Mouse (Mus musculus): ENCODE measurements around the gene Hoxc11.

The Hoxc11 gene

DNA sequence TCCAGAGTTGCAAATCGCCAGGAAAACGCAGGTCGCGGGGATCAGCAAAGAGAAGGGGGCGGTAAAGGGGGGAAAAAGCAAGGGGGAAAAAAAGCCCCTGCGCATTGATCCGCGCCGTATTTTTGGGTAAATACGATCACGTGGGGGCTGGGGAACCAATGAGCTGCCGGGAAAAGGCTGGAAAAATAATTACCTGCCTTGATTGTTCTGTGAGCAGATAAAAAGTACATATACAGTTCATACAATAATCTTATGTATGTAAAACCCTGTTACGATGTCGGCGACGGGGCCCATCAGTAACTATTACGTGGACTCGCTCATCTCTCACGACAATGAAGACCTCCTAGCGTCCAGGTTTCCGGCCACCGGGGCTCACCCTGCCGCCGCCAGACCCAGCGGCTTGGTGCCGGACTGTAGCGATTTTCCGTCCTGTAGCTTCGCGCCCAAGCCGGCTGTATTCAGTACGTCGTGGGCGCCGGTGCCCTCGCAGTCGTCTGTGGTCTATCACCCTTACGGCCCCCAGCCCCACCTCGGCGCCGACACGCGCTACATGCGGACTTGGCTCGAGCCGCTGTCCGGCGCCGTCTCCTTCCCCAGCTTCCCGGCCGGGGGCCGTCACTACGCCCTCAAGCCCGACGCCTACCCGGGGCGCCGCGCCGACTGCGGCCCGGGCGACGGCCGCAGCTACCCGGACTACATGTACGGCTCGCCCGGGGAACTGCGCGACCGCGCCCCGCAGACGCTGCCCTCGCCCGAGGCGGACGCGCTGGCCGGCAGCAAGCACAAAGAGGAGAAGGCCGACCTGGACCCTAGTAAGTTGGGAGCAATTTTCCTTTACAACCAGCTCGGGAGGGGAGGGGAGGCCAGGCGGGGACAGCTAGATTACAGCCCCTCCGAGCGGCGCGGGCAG is 27.4 kb downstream of the Hoxc11 start:
- no peak for DNase-seq (ENCODE audit: low spot score in 2 of 2)

- DNase-seq (ENCODE audit: low spot score in 2 of 2): no peak
Measured at GRCm38 (mm10) chr15:102983716-102984115, 29.5 kb downstream of the Hoxc11 start.

DNA sequence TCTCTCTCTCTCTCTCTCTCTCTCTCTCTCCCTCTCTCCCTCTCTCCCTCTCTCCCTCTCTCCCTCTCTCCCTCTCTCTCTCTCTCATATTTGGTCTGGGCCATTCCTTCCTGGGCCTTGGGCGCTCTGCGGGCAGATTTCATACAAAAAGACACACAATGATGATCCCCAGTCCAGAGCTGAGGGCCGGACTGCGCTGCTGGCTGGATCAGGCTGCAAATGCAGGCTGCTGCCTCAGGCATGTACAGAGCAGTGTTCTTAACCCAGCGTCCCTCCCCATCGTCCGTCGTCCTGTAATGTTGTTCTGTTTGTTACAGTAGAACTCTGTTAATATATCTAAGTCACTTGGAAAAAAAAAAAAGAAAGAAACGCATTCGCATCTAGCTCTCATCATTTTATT is 30.3 kb downstream of the Hoxc11 start:
- DNase-seq (ENCODE audit: low spot score in 2 of 2): no peak

DNA sequence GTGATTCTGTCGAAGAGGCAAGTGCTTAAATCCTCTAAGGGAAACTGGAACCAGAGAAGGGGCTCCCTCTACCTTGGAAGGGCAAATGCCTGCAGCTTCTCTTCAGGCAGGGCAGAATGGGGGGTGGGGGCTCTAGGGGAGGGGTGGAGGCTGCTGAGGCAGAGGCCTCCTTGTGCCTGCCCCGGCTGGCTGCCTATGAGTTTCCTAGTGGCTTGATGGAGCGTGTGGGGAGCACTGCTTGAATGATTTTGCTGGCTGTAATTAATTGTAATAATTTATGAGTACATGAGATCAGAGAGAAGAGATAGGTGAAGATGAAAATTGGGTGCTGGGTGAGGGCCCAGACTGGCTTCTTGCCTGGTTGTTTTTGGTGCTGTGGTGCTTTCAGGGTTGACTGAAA is 30.7 kb downstream of the Hoxc11 start:
- no peak for DNase-seq (ENCODE audit: low spot score in 2 of 2)

DNA sequence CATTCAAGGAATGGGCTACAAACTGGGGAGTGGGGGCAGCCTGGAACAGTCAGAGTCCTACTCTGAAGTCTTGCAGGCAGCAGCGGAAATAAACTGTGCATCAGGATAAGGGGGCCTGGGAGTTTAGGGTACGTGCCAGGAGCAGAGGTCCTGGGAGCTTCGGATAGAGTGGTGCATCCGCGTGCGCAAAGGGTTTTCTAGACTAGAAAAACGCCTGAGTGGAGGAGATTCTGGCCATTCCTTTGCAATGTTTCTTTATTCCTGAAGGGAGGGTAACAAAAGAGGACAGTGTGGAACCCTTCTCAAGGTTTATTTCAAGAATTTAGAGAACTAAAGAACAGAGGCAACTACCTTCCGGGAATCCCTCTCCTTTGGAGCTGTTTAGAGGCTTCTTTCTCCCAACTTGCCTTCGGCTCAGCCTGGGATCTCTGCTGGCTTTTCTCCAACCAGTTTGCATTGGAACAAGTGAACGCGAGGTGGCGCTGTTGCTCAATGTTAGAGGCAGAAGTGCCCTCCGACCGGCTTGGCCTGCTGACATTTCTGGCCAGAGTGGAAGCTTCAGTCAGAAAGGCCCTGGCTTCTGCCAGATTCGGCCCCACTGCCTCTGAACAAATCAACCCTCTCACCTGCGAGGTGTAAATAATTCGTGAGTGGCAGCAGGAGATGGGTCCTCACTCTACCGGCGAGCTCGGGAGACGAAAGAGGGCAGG is 33.1 kb downstream of the Hoxc11 start:
- DNase-seq (ENCODE audit: low spot score in 2 of 2): peak; percentile 84 to 89

GRCm38 (mm10) chr15:102988078-102988477 is 33.9 kb downstream of the Hoxc11 start:
- DNase-seq (ENCODE audit: low spot score in 2 of 2): no peak

DNA sequence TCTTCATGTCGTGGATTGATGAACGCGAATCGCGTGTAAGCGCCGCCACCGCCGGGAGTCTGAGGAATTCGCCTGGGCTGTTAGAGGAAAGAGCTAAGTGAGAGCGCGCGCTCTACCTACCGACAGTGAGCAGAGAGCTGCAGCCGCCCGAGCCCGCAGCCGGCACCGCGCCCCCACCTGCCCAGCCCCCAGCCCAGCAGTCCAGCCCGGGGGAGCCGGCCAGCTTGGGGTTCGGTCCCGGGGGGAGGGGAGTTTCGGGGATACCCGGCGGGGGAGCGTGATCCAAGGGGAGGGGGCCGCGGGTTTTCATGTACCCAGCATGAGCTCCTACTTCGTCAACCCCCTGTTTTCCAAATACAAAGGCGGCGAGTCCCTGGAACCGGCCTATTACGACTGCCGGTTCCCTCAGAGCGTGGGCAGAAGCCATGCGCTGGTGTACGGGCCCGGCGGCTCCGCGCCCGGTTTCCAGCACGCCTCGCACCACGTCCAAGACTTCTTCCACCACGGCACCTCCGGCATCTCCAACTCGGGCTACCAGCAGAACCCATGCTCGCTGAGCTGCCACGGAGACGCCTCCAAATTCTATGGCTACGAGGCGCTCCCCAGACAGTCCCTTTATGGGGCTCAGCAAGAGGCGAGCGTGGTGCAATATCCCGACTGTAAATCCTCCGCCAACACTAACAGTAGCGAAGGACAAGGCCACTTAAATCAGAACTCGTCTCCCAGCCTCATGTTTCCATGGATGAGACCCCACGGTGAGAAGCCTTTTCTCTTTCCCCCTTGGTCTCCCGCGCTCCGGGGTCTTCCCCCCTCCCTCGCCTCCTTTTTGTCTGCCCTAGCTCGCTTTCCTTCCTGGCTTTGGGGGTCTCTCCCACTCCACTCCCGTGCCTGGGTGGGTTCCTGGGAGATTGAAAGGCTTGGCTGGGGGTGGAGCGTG is 36.5 kb downstream of the Hoxc11 start, which contains the start of gene Hoxc8:
Gene Hoxc8 (plus strand): TSS at position 147 of the 937 bp plus-strand sequence.
- no peak for DNase-seq (ENCODE audit: low spot score in 2 of 2)

GRCm38 (mm10) chr15:102991782-102992181 is 37.6 kb downstream of the Hoxc11 start:
- DNase-seq (ENCODE audit: low spot score in 2 of 2): no peak

DNA sequence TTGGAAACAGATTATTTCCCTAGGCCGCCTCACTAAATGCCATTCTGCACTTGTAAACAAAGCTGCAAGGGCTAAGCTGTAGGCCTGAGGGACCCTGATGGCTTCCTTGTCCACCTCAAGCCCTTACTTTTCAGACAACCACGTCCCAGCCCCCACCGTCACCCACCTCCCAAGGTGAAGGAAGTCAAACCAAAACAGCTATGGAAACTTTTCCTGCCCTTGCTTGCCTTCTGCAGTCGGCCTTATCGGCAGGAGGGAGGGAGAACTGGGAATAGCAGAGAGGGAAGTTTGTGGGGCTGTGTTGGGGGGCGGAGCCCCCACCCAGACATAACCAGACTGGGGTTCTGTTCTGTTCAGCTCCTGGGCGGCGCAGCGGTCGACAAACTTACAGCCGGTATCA is 38.0 kb downstream of the Hoxc11 start:
- no peak for DNase-seq (ENCODE audit: low spot score in 2 of 2)

DNA sequence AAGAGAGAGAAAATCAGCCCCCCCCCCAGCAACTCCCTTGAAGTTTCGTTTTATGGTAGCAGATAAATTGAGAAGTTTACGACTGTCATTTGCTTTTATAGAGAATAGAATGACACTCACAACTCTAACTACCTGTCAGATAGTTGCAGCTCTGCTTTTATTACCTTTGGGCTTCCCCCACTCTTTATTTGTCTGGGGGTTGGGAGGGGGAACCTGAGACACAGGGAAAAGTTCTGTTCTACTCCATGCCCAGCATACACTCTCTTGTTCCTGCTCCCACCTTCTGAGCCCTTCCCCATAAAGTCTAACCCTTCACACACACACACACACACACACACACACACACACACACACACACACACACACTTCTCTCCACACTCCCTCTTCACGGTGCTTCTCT is 38.6 kb downstream of the Hoxc11 start:
- no peak for DNase-seq (ENCODE audit: low spot score in 2 of 2)

GRCm38 (mm10) chr15:102996548-102996947 is 42.3 kb downstream of the Hoxc11 start:
- no peak for DNase-seq (ENCODE audit: low spot score in 2 of 2)

GRCm38 (mm10) chr15:102997431-102997830 is 43.2 kb downstream of the Hoxc11 start:
- no peak for DNase-seq (ENCODE audit: low spot score in 2 of 2)

- DNase-seq (ENCODE audit: low spot score in 2 of 2): no peak
Measured at GRCm38 (mm10) chr15:102997939-102998355, 43.7 kb downstream of the Hoxc11 start, which contains the start of gene Hoxc6. Hoxc6 (plus strand) TSS chr15:102998257.

DNA sequence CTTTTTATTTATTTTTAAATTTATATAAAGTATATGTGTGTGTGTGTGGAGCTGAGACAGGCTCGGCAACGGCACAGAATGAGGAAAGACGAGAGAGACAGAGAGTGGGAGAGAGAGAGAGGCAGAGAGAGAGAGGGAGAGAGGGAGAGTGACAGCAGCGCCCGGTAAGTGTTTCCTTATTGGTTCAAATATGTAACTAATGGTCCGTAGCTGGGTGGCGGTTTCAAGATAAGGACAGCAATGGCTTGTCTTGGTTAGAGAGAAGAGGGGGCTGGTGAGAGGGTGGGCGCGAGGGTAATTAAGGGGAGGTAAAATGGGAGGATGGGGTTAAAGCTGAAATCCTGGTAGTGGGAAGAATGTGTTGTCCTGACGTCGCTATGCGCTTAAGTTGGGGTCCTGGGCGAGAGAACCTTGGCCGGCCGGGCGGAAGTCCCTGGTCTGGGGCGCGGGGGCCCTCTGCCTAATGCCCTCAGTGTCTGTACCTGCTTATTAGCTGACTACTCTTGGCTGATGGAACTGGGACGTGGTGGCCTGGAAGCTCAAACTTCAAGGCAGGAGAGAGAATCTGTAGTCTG is 44.5 kb downstream of the Hoxc11 start:
- no peak for DNase-seq (ENCODE audit: low spot score in 2 of 2)

GRCm38 (mm10) chr15:102999183-102999831 is 45.1 kb downstream of the Hoxc11 start:
- no peak for DNase-seq (ENCODE audit: low spot score in 2 of 2)

DNA sequence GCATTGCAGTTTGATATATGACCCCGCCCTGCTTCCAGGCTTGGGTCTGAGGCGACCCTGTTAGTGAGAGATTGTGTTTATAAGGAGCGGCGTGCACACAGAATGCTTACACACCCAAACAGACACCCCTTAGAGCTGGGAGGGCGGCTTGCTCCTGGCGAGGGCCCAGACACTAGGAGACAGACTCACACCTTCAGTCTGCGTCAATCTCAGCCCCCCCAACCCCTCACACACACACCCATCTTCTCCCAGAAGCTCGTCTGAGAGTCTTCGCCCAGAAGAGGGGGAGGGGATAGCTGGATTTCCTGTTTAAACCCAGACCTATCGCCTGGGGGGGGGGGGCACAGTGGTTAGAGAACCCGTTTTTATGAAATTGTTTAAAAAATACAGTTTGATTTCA is 45.7 kb downstream of the Hoxc11 start:
- DNase-seq (ENCODE audit: low spot score in 2 of 2): no peak

- DNase-seq (ENCODE audit: low spot score in 2 of 2): no peak
Measured at GRCm38 (mm10) chr15:103000501-103000901, 46.3 kb downstream of the Hoxc11 start.

DNA sequence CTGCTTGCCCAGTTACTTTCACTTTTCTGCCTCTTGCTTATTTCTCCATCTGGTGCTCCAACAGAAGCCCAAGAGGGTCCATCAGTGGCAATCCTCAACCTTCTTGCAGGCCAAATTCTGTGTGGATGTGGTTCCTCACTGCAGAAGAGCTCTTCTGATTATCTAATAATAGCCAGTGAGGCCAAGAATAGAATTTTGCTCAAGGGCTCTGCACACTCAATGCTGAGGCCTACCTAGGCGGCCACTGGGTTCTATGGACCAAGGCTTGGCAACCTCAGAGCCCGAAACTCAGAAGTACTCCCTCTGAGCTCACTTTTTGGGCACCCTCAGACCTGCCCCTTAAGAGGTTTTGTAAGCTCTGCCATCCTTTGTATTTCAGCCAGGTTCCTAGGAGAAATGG is 47.1 kb downstream of the Hoxc11 start:
- no peak for DNase-seq (ENCODE audit: low spot score in 2 of 2)

- no peak for DNase-seq (ENCODE audit: low spot score in 2 of 2)
Measured at GRCm38 (mm10) chr15:103002156-103002555, 47.9 kb downstream of the Hoxc11 start.

DNA sequence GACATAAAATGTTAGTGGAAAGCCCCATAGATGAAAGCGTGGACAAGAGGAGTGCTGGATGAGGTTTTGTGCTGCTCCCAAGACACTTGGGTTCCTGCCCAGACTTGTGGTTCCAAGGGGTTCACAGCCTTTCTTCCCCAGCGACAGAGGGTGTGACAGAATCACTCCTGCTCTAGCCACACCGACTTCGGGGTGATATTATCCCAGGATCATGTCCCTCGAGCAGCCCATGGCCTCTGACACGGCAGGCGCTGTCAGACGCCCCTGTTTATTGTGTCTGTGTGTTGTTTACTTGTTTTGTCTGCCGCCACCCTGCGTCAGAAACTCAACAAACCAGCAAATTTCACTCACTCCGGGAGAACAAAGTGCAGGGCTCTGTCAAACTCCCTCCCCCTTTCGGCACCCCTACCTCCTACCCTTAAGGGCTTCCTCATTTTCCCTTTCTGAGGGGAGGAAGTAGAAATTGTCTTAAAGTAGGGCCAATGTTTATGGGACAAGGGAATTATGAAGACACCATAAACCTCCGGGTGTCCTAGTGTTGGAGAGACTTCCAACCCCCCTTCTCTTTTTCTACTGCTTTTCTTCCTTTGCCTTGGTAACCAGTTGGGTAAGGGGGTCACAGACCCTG is 48.7 kb downstream of the Hoxc11 start:
- no peak for DNase-seq (ENCODE audit: low spot score in 2 of 2)

All from right cerebral cortex, adult 2 months (tissue).